Mouse (Mus musculus): ENCODE measurements around the gene Aff4. TPM values are rescaled to one million over a fixed set of nuclear protein-coding genes. Genes with fewer than 3 reads are reported as not detected.
A peak's percentile ranks its signal among the peaks of the same experiment; 100 is the strongest.
"Not testable (repeated sequence)": the region's sequence is repeated elsewhere in the genome, so short reads cannot be mapped to it uniquely, and the experiment has no call there.

Gene Aff4
- total RNA-seq, 4 experiments from 2014 or later: 72.4 to 108 (median 78.6) TPM

- DNase-seq (ENCODE audit: low spot score in 2 of 2): no peak
Observed at GRCm38 (mm10) chr11:53336924-53337323, 13.7 kb upstream of the Aff4 start.

- no peak for DNase-seq (ENCODE audit: low spot score in 2 of 2)
Observed at GRCm38 (mm10) chr11:53337684-53338083, 12.9 kb upstream of the Aff4 start.

GRCm38 (mm10) chr11:53341019-53341418, 9.6 kb upstream of the Aff4 start:
- DNase-seq (ENCODE audit: low spot score in 2 of 2): not testable (repeated sequence)

- no peak for DNase-seq (ENCODE audit: low spot score in 2 of 2)
Observed at GRCm38 (mm10) chr11:53342711-53343110, 7.9 kb upstream of the Aff4 start.

- no peak for DNase-seq (ENCODE audit: low spot score in 2 of 2)
Observed at GRCm38 (mm10) chr11:53345328-53345727, 5.3 kb upstream of the Aff4 start.

- no peak for DNase-seq (ENCODE audit: low spot score in 2 of 2)
Observed at GRCm38 (mm10) chr11:53345738-53346137, 4.9 kb upstream of the Aff4 start.

GRCm38 (mm10) chr11:53351224-53351942, 750 bp downstream of the Aff4 start:
- DNase-seq (ENCODE audit: low spot score in 2 of 2): peak; percentile 6 to 15

GRCm38 (mm10) chr11:53351943-53352590, 1.4 kb downstream of the Aff4 start:
- DNase-seq (ENCODE audit: low spot score in 2 of 2): no peak

GRCm38 (mm10) chr11:53358504-53359155, 8.0 kb downstream of the Aff4 start:
- DNase-seq (ENCODE audit: low spot score in 2 of 2): no peak

- no peak for DNase-seq (ENCODE audit: low spot score in 2 of 2)
Observed at GRCm38 (mm10) chr11:53367032-53367431, 16.4 kb downstream of the Aff4 start.

- DNase-seq (ENCODE audit: low spot score in 2 of 2): no peak
Observed at GRCm38 (mm10) chr11:53378918-53379317, 28.3 kb downstream of the Aff4 start.

GRCm38 (mm10) chr11:53383758-53384428, 33.3 kb downstream of the Aff4 start:
- DNase-seq (ENCODE audit: low spot score in 2 of 2): no peak

- DNase-seq (ENCODE audit: low spot score in 2 of 2): no peak
Observed at GRCm38 (mm10) chr11:53393856-53394255, 43.2 kb downstream of the Aff4 start.

- DNase-seq (ENCODE audit: low spot score in 2 of 2): no peak
Observed at GRCm38 (mm10) chr11:53403638-53404037, 53.0 kb downstream of the Aff4 start.

- no peak for DNase-seq (ENCODE audit: low spot score in 2 of 2)
Observed at GRCm38 (mm10) chr11:53411738-53412137, 61.1 kb downstream of the Aff4 start.

GRCm38 (mm10) chr11:53413871-53414270, 63.2 kb downstream of the Aff4 start:
- DNase-seq (ENCODE audit: low spot score in 2 of 2): no peak

- no peak for DNase-seq (ENCODE audit: low spot score in 2 of 2)
Observed at GRCm38 (mm10) chr11:53418048-53418447, 67.4 kb downstream of the Aff4 start.

- no peak for DNase-seq (ENCODE audit: low spot score in 2 of 2)
Observed at GRCm38 (mm10) chr11:53423036-53423435, 72.4 kb downstream of the Aff4 start, which contains the start of gene Leap2. Gene Leap2, minus strand, starts transcription at chr11:53423170.

- DNase-seq (ENCODE audit: low spot score in 2 of 2): no peak
Observed at GRCm38 (mm10) chr11:53424826-53425225, 74.2 kb downstream of the Aff4 start.

GRCm38 (mm10) chr11:53425251-53425650, 74.6 kb downstream of the Aff4 start:
- DNase-seq (ENCODE audit: low spot score in 2 of 2): no peak

GRCm38 (mm10) chr11:53425711-53426255, 75.2 kb downstream of the Aff4 start:
- DNase-seq (ENCODE audit: low spot score in 2 of 2): no peak

Data from gastrocnemius, adult 8-10 months (tissue).